Mouse (Mus musculus) frontal cortex, adult 2 months (tissue): Measurements from ENCODE around the gene Tyrp1. TPM values are rescaled to one million over a fixed set of nuclear protein-coding genes. Genes with fewer than 3 reads are reported as not detected.
A peak's percentile ranks its signal among the peaks of the same experiment; 100 is the strongest.

ENCODE experiments used
- DNase-seq, 2 experiments: peaks; one replicate each; pipeline ENCODE4 v3.0.0; 2022; ENCODE audit warnings: low spot score in 1 of 2; ENCODE audit errors: extremely low spot score in 1 of 2
- polyA plus RNA-seq: library from polyadenylated mRNA; depleted of rRNA; stranded (reverse); fragments of >200 nt; gene quantifications from 2 replicates; pipeline ENCODE4 v1.2.3, GENCODE M21; 2012; rRNA removed

Tyrp1 gene
- polyA plus RNA-seq, 1 experiment: 2.3 TPM

GRCm38 (mm10) chr4:80886631-80887030, 52.7 kb downstream of the Tyrp1 start:
- peak in 1 of 2 experiments; percentile 6 for DNase-seq

- DNase-seq: no peak
These were observed 57.1 kb downstream of the Tyrp1 start for GRCm38 (mm10) chr4:80891004-80891403.

GRCm38 (mm10) chr4:80895278-80895894, 61.5 kb downstream of the Tyrp1 start:
- no peak for DNase-seq

Other genes starting within 250 kb of the Tyrp1 start
- 8.8 and 9.5 TPM in 2 replicates for gene Lurap1l, start 76.5 kb downstream of the Tyrp1 start, polyA plus RNA-seq